Mouse (Mus musculus) bone marrow, adult 2 months (tissue): ENCODE measurements around the gene Fam178b.

ENCODE experiments used
- CTCF ChIP-seq: fragments of 200-500 bp; IDR thresholded peaks from 2 replicates; pipeline ENCODE4 v1.5.1; 2011; ENCODE audit warnings: low read length, control low read depth; ENCODE audit not compliant: control insufficient read depth, insufficient read depth
- POLR2A ChIP-seq: fragments of 200-500 bp; IDR thresholded peaks from 2 replicates; pipeline ENCODE4 v1.6.1; 2011; ENCODE audit warnings: low read depth, mild to moderate bottlenecking, control low read depth, low read length, borderline replicate concordance; ENCODE audit not compliant: control insufficient read depth

DNA sequence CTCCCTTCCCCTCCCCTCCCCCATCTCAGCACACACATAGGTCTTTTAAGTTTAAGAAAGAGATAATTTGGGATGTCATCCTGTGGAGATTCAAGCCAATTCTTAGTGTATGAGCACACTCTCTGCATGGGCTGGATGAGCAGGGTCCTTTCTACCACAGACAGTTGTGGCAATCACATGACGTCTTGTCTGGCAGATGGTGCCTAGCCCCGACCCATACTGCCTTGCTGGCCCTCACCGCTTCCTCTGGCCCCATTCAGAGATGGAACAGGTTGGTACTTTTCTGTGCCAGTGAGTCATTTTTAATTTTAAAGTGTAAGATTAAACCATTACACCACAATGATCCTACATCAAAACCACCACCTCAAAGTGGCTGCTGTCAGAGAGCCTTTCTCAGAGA is 36.7 kb downstream of the Fam178b start:
- TF ChIP-seq CTCF (no peak), POLR2A (no peak)
